Mouse (Mus musculus) hindbrain, embryonic 10.5 days (tissue): ENCODE results near the gene Ptprn2. TPM values are rescaled to one million over a fixed set of nuclear protein-coding genes. Genes with fewer than 3 reads are reported as not detected.

Experiments used
- DNase-seq: peaks from one replicate; pipeline ENCODE4 v3.0.0-alpha.2; 2017; ENCODE audit warnings: low spot score
- H3K27ac ChIP-seq: fragments of 300-500 bp; sonication (generic); 2 replicates; pipeline ENCODE4 v1.5.1; 2016; ENCODE audit warnings: mild to moderate bottlenecking, moderate library complexity
- H3K27me3 ChIP-seq: fragments of 300-500 bp; sonication (generic); 2 replicates; pipeline ENCODE4 v1.6.1; 2016; ENCODE audit warnings: mild to moderate bottlenecking; ENCODE audit not compliant: poor library complexity, insufficient read depth, severe bottlenecking
- H3K36me3 ChIP-seq: fragments of 300-500 bp; sonication (generic); 2 replicates; pipeline ENCODE4 v1.6.1; 2016; ENCODE audit warnings: mild to moderate bottlenecking, moderate library complexity
- H3K4me1 ChIP-seq: fragments of 300-500 bp; sonication (generic); replicated peaks from 2 replicates; pipeline ENCODE4 v1.6.1; 2016; ENCODE audit warnings: mild to moderate bottlenecking
- H3K4me3 ChIP-seq: fragments of 300-500 bp; sonication (generic); 2 replicates; pipeline ENCODE4 v1.5.1; 2016; ENCODE audit warnings: mild to moderate bottlenecking, moderate library complexity
- H3K9me3 ChIP-seq: fragments of 300-500 bp; sonication (generic); 2 replicates; pipeline ENCODE4 v1.6.1; 2016; ENCODE audit warnings: mild to moderate bottlenecking, moderate library complexity
- WGBS: fragments of 180-500 bp; shearing (Covaris S2); methylation state at CpG from one replicate; pipeline ENCODE4 v1.1.7; 2016; 5-methylcytosine and 5-hydroxymethylcytosine counted together
- polyA plus RNA-seq: library from polyadenylated mRNA; unstranded; fragments of >200 nt; fragmentation: Nextera tagmentation; extraction: Ambion mirVana; gene quantifications from 2 replicates; pipeline ENCODE4 v1.2.1, GENCODE M21; 2016

Gene Ptprn2
- polyA plus RNA-seq, 1 experiment from 2014 or later = 6.4 TPM

GRCm38 (mm10) chr12:116968215-116968939, 482.9 kb downstream of the Ptprn2 start:
- H3K27ac ChIP-seq = no peak overlapping the region
- H3K27me3 ChIP-seq = no peaks in the 10 kb centered on the region
- DNase-seq = no peak
- H3K36me3 ChIP-seq = no peaks in the 10 kb centered on the region
- no peak overlapping the region for H3K4me3 ChIP-seq
- no peaks in the 10 kb centered on the region for H3K9me3 ChIP-seq
- H3K4me1 ChIP-seq = 0 out of 2 replicates have a peak, but pooled peaks cover 10% of the 10 kb centered on the region
- 64% methylated on average over 8 of the region's 8 CpGs for WGBS

- Histone ChIP-seq H3K36me3 (no peaks in the 10 kb centered on the region), H3K27me3 (no peaks in the 10 kb centered on the region), H3K9me3 (no peaks in the 10 kb centered on the region), H3K27ac (no peak overlapping the region), H3K4me1 (no peaks in the 10 kb centered on the region), H3K4me3 (no peak overlapping the region)
- DNase-seq = no peak
- WGBS = 87% methylated on average over 5 of the region's 5 CpGs
These were observed 490.0 kb downstream of the Ptprn2 start for GRCm38 (mm10) chr12:116975547-116975946.

- Histone ChIP-seq H3K36me3 (no peaks in the 10 kb centered on the region), H3K4me1 (no peaks in the 10 kb centered on the region), H3K27ac (no peak overlapping the region), H3K9me3 (no peaks in the 10 kb centered on the region), H3K27me3 (no peaks in the 10 kb centered on the region), H3K4me3 (no peak overlapping the region)
- WGBS = 80% methylated on average over 6 of the region's 6 CpGs
- no peak for DNase-seq
These were observed 491.5 kb downstream of the Ptprn2 start for GRCm38 (mm10) chr12:116976981-116977380.

- Histone ChIP-seq H3K4me3 (no peak overlapping the region), H3K36me3 (no peaks in the 10 kb centered on the region), H3K27me3 (no peaks in the 10 kb centered on the region), H3K4me1 (no peaks in the 10 kb centered on the region), H3K9me3 (no peaks in the 10 kb centered on the region), H3K27ac (no peak overlapping the region)
- 91% methylated on average over 6 of the region's 6 CpGs for WGBS
- DNase-seq = no peak
These were observed 492.7 kb downstream of the Ptprn2 start for GRCm38 (mm10) chr12:116978201-116978600.

- H3K4me3 ChIP-seq = no peak overlapping the region
- WGBS = 81% methylated on average over 1 of the region's 1 CpGs
- H3K4me1 ChIP-seq = peaks cover 5% of the 10 kb centered on the region; the same call in 1 of the 2 replicates
- no peaks in the 10 kb centered on the region for H3K36me3 ChIP-seq
- H3K27ac ChIP-seq = no peak overlapping the region
- no peaks in the 10 kb centered on the region for H3K9me3 ChIP-seq
- no peak for DNase-seq
- H3K27me3 ChIP-seq = no peaks in the 10 kb centered on the region
These were observed 495.8 kb downstream of the Ptprn2 start for GRCm38 (mm10) chr12:116981315-116981714.

- Histone ChIP-seq H3K9me3 (no peaks in the 10 kb centered on the region), H3K27me3 (no peaks in the 10 kb centered on the region), H3K36me3 (no peaks in the 10 kb centered on the region), H3K4me3 (no peak overlapping the region), H3K4me1 (peaks cover 15% of the 10 kb centered on the region), H3K27ac (no peak overlapping the region)
- no peak for DNase-seq
- 46% methylated on average over 10 of the region's 10 CpGs for WGBS
These were observed 503.6 kb downstream of the Ptprn2 start for GRCm38 (mm10) chr12:116989144-116989543.

GRCm38 (mm10) chr12:117001546-117002148, 516.1 kb downstream of the Ptprn2 start:
- no peaks in the 10 kb centered on the region for H3K36me3 ChIP-seq
- WGBS = 89% methylated on average over 2 of the region's 2 CpGs
- H3K27me3 ChIP-seq = no peaks in the 10 kb centered on the region
- H3K4me3 ChIP-seq = no peak overlapping the region
- no peaks in the 10 kb centered on the region for H3K9me3 ChIP-seq
- no peaks in the 10 kb centered on the region for H3K4me1 ChIP-seq
- no peak for DNase-seq
- H3K27ac ChIP-seq = no peak overlapping the region

- no peak for DNase-seq
- peaks cover 17% of the 10 kb centered on the region for H3K4me1 ChIP-seq
- no peak overlapping the region for H3K4me3 ChIP-seq
- H3K27ac ChIP-seq = no peak overlapping the region
- H3K36me3 ChIP-seq = no peaks in the 10 kb centered on the region
- H3K9me3 ChIP-seq = no peaks in the 10 kb centered on the region
- 61% methylated on average over 15 of the region's 15 CpGs for WGBS
- no peaks in the 10 kb centered on the region for H3K27me3 ChIP-seq
These were observed 531.5 kb downstream of the Ptprn2 start for GRCm38 (mm10) chr12:117016753-117017595.

- H3K27ac ChIP-seq = peak overlapping the region; percentile 69
- no peaks in the 10 kb centered on the region for H3K27me3 ChIP-seq
- no peak for DNase-seq
- H3K36me3 ChIP-seq = no peaks in the 10 kb centered on the region
- peaks cover 17% of the 10 kb centered on the region for H3K4me1 ChIP-seq
- H3K4me3 ChIP-seq = no peak overlapping the region
- H3K9me3 ChIP-seq = no peaks in the 10 kb centered on the region
- 33% methylated on average over 2 of the region's 2 CpGs for WGBS
These were observed 532.4 kb downstream of the Ptprn2 start for GRCm38 (mm10) chr12:117017912-117018311.

- Histone ChIP-seq H3K4me1 (peaks cover 7% of the 10 kb centered on the region), H3K36me3 (no peaks in the 10 kb centered on the region), H3K27me3 (no peaks in the 10 kb centered on the region), H3K4me3 (no peak overlapping the region), H3K27ac (no peak overlapping the region), H3K9me3 (no peaks in the 10 kb centered on the region)
- no peak for DNase-seq
- 86% methylated on average over 4 of the region's 4 CpGs for WGBS
These were observed 537.7 kb downstream of the Ptprn2 start for GRCm38 (mm10) chr12:117023235-117023634.

GRCm38 (mm10) chr12:117024916-117025315, 539.4 kb downstream of the Ptprn2 start:
- WGBS = 89% methylated on average over 4 of the region's 4 CpGs
- DNase-seq = no peak
- H3K9me3 ChIP-seq = no peaks in the 10 kb centered on the region
- H3K4me1 ChIP-seq = peaks cover 17% of the 10 kb centered on the region
- no peak overlapping the region for H3K27ac ChIP-seq
- no peaks in the 10 kb centered on the region for H3K27me3 ChIP-seq
- no peaks in the 10 kb centered on the region for H3K36me3 ChIP-seq
- H3K4me3 ChIP-seq = no peak overlapping the region

GRCm38 (mm10) chr12:117025676-117026075, 540.2 kb downstream of the Ptprn2 start:
- H3K4me1 ChIP-seq = peaks cover 17% of the 10 kb centered on the region
- H3K36me3 ChIP-seq = no peaks in the 10 kb centered on the region
- H3K27ac ChIP-seq = no peak overlapping the region

GRCm38 (mm10) chr12:117027351-117027750, 541.8 kb downstream of the Ptprn2 start:
- no peak for DNase-seq
- no peaks in the 10 kb centered on the region for H3K36me3 ChIP-seq
- H3K9me3 ChIP-seq = no peaks in the 10 kb centered on the region
- H3K4me1 ChIP-seq = peaks cover 17% of the 10 kb centered on the region
- WGBS = 89% methylated on average over 6 of the region's 6 CpGs
- H3K27ac ChIP-seq = peak overlapping the region; percentile 78
- H3K4me3 ChIP-seq = no peak overlapping the region
- no peaks in the 10 kb centered on the region for H3K27me3 ChIP-seq

More at GRCm38 (mm10) chr12:117025676-117026075, 540.2 kb downstream of the Ptprn2 start:
- no peak overlapping the region for H3K4me3 ChIP-seq
- H3K9me3 ChIP-seq = no peaks in the 10 kb centered on the region
- DNase-seq = no peak
- no peaks in the 10 kb centered on the region for H3K27me3 ChIP-seq
